Mouse (Mus musculus): ENCODE data around the gene Scube3.
"Not testable (repeated sequence)": the region's sequence is repeated elsewhere in the genome, so short reads cannot be mapped to it uniquely, and the experiment has no call there.

Gene Scube3

GRCm38 (mm10) chr17:28222463-28222862 lies 80.5 kb downstream of the Scube3 start:
- DNase-seq: not testable (repeated sequence)

- peak; percentile 98 for DNase-seq
Measured at GRCm38 (mm10) chr17:28223561-28224391, 81.8 kb downstream of the Scube3 start.
